Mouse (Mus musculus) right cerebral cortex, postnatal 25 days (tissue): Measurements from ENCODE around the gene Olfr1134.
"Not testable (repeated sequence)": the region's sequence is repeated elsewhere in the genome, so short reads cannot be mapped to it uniquely, and the experiment has no call there.

Source experiments
- DNase-seq: peaks from one replicate; pipeline ENCODE4 v3.0.0; 2022

Olfr1134 gene

DNA sequence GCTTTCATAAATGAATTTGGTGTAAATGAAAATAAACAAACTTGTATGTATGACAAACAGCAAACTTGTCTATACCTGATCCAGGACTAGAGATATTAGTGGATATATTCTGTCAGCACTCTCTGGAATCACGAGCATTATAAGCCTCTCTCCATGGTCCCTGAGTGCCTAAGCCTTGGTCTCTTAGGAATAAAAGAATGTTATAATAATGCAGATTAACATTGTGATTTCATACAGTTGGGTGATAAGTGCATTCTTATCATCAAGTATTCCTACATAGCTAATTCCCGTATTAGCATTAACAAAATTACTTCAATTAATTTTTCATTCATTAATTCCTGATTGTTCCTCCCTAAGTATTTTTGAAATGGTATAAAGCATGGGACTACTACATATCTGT, at the start of gene Olfr1134:
TSS of gene Olfr1134 (minus strand) at position 101 of the 400 bp plus-strand sequence.
- DNase-seq = no peak

DNA sequence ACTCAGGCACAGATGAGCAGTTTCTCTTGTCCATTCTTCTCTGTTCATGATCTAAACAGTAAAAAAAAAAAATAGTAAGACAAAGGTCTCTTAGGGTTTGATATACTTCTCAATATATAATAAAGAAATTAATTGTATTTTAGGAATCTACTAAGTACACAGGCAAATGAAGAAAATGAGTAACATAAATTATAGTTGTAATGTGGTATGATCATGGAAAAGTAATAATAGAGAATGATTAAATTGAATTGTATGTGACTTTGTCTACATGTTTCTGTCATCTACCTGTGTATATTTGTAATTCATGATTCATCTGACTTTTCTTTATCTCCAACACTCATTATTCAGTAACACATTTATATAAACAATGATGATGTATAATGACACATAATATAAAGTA, 35.6 kb upstream of the Olfr1134 start, which contains the start of gene Olfr1136:
TSS of gene Olfr1136 (minus strand) at position 101 of the 400 bp plus-strand sequence.
- no peak for DNase-seq

DNA sequence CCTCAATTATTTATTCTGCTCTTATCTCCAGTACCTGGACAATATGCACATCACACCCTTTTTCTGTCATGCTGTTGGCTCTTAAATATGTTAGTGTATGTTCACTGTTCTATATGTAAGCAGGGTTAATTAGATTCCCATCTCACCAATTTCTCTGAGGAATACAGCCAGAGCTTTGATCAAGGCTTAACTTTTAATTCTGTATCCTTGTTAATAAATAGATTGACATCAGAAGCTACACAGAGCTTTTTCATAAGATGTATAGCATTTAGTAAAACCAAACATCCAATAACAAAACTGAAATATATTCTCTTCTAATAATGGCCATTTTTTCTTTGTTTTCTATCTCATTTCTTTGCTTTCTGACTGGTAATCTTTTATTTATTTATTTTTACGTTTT, 15.3 kb upstream of the Olfr1134 start, which contains the start of gene Olfr1135:
TSS of gene Olfr1135 (minus strand) at position 101 of the 400 bp plus-strand sequence.
- DNase-seq = no peak

DNA sequence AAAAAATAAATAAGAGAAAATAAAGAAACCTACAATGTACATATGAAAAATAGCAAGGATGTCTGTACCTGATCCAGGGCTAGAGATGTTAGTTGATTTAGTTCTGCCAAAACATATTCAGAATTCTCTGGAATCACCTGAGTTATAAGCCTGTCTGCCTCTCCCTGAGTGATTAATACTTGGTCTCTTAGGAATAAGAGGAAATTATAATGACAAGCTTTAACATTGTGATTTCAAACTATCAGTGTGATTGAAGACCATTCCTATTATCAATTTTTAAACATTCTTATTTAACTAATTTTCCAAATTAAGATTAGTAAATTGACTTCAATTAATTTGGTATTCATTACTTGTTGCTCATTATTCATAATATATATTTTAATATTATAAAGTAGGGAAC, 11.0 kb downstream of the Olfr1134 start, which contains the start of gene Olfr1133:
TSS of gene Olfr1133 (minus strand) at position 101 of the 400 bp plus-strand sequence.
- no peak for DNase-seq

DNA sequence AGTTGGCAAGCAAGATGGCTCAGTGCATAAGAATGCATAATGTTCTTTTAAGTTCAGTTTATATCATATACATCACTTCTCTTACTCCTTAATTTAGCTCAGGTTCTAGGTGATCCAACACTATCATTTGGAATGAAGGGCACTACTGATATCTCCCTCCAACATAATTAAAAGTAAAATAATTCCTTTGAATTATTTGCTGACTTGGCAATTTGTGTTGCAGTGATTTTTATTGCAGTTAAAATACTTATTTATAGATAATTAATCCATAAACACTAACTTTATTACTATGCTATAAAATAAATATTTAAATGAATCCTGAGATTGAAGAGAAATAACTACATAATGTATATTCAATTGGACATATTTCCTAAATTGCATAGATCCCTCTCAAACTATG, 15.8 kb downstream of the Olfr1134 start:
- no peak for DNase-seq

DNA sequence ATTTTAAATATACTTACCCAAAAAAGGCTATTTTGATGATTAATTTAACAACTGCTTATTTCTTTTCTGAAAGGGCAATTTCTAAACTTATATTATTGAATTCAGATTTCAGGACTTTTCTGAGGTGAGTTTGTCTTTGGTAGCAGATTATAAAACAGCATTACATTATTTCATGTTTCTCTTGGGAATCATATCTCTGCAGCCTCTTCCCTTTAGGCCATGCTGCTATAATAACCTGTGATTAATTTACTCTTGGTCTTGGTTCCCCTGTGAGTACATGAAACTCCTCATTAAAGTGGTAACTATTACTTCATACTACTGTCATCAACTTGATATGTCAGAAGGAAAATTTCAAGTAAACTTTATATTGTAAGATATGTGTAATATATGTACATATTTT, 20.8 kb downstream of the Olfr1134 start, which contains the start of gene Olfr1132:
TSS of gene Olfr1132 (minus strand) at position 101 of the 400 bp plus-strand sequence.
- DNase-seq = no peak

DNA sequence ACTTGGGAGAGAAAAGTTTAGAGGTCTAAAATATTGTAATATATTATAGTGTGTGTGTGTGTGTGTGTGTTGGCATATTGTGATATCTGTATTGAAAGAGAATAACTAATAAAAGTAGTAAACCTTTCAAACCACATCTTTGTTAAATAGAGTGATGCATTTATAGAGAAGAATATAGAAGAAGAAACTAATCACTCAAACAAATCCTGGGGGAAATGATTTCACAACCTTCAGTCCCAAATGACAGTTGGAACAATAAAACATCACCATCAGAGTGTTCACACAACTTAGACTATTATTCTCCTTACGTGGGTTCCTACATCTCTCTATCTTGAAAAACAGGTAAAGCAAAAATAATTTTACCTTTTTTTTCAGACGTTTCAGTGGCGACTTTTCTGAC, 31.5 kb downstream of the Olfr1134 start, which contains the start of gene Olfr1131:
TSS of gene Olfr1131 (plus strand) at position 301 of the 400 bp plus-strand sequence.
- no peak for DNase-seq

DNA sequence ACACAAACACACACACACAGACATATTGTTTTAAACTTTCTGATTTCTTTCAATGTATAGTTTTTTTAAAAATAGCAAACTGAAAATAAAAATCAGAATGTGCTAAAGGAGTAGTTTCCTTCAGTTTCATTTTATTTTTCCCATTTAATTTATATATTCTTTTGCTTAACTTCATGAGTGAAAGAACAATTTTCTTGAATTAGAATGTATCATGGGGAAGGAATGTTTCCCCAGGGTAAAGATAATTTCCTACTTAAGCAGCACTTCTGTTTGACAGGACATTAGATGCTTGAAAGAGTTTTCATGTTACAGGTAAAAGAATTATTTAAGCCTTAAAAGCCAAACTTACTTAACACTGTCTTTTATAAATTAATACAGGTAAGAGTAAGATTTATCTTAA, 52.3 kb downstream of the Olfr1134 start, which contains the start of gene Olfr1130:
TSS of gene Olfr1130 (plus strand) at position 301 of the 400 bp plus-strand sequence.
- DNase-seq = not testable (repeated sequence)
